Mouse (Mus musculus): Measurements from ENCODE around the gene Rab35. TPM values are rescaled to one million over a fixed set of nuclear protein-coding genes. Genes with fewer than 3 reads are reported as not detected.

Rab35 gene
- total and polyA plus RNA-seq, 2 experiments: 5.5 to 21.3 TPM

- H3K4me3 ChIP-seq (ENCODE audit: insufficient read depth, low read depth, low read length): no peak overlapping the region
- no peak overlapping the region for H3K9ac ChIP-seq (ENCODE audit: low read depth, low read length)
- DNase-seq (ENCODE audit: extremely low read depth, low read depth, low spot score): no peak
- WGBS: 89% methylated on average over 11 of the region's 11 CpGs
- H3K79me2 ChIP-seq (ENCODE audit: control insufficient read depth, insufficient read depth, low read length): no peaks in the 10 kb centered on the region
- no peaks in the 10 kb centered on the region for H3K36me3 ChIP-seq (ENCODE audit: control insufficient read depth, insufficient read depth, low read length)
- no peak overlapping the region for H3K27ac ChIP-seq (replicated peaks; ENCODE audit: insufficient read depth, low read depth, low read length)
- H3K27me3 ChIP-seq (ENCODE audit: control insufficient read depth, insufficient read depth, low read length): no peaks in the 10 kb centered on the region
- no peaks in the 10 kb centered on the region for H3K4me1 ChIP-seq (ENCODE audit: control insufficient read depth, insufficient read depth, low read length)
- no peak for TF ChIP-seq CTCF (IDR thresholded peaks at IDR 0.05; ENCODE audit: low read depth, low read length)
- no peak for TF ChIP-seq POLR2A (IDR thresholded peaks at IDR 0.05; ENCODE audit: extremely low read depth, insufficient read depth, low read length)
Measured at GRCm38 (mm10) chr5:115669974-115670373, 38.3 kb downstream of the Rab35 start.

GRCm38 (mm10) chr5:115670406-115670805 is 38.7 kb downstream of the Rab35 start:
- 72% methylated on average over 2 of the region's 2 CpGs for WGBS
- Histone ChIP-seq H3K9ac (ENCODE audit: low read depth, low read length) (no peak overlapping the region), H3K36me3 (ENCODE audit: control insufficient read depth, insufficient read depth, low read length) (no peaks in the 10 kb centered on the region), H3K4me1 (ENCODE audit: control insufficient read depth, insufficient read depth, low read length) (no peaks in the 10 kb centered on the region), H3K27ac (replicated peaks; ENCODE audit: insufficient read depth, low read depth, low read length) (no peak overlapping the region), H3K79me2 (ENCODE audit: control insufficient read depth, insufficient read depth, low read length) (no peaks in the 10 kb centered on the region), H3K4me3 (ENCODE audit: insufficient read depth, low read depth, low read length) (no peak overlapping the region), H3K27me3 (ENCODE audit: control insufficient read depth, insufficient read depth, low read length) (no peaks in the 10 kb centered on the region)
- DNase-seq (ENCODE audit: extremely low read depth, low read depth, low spot score): no peak
- no peak for TF ChIP-seq POLR2A (IDR thresholded peaks at IDR 0.05; ENCODE audit: extremely low read depth, insufficient read depth, low read length)
- no peak for TF ChIP-seq CTCF (IDR thresholded peaks at IDR 0.05; ENCODE audit: low read depth, low read length)

- no peaks in the 10 kb centered on the region for H3K36me3 ChIP-seq (ENCODE audit: control insufficient read depth, insufficient read depth, low read length)
- no peak overlapping the region for H3K9ac ChIP-seq (ENCODE audit: low read depth, low read length)
- H3K4me3 ChIP-seq (ENCODE audit: insufficient read depth, low read depth, low read length): no peak overlapping the region
- DNase-seq (ENCODE audit: extremely low read depth, low read depth, low spot score): no peak
- no peaks in the 10 kb centered on the region for H3K79me2 ChIP-seq (ENCODE audit: control insufficient read depth, insufficient read depth, low read length)
- WGBS: 85% methylated on average over 8 of the region's 8 CpGs
- H3K27me3 ChIP-seq (ENCODE audit: control insufficient read depth, insufficient read depth, low read length): no peaks in the 10 kb centered on the region
- H3K4me1 ChIP-seq (ENCODE audit: control insufficient read depth, insufficient read depth, low read length): no peaks in the 10 kb centered on the region
- H3K27ac ChIP-seq (replicated peaks; ENCODE audit: insufficient read depth, low read depth, low read length): no peak overlapping the region
- TF ChIP-seq POLR2A (IDR thresholded peaks at IDR 0.05; ENCODE audit: extremely low read depth, insufficient read depth, low read length) (no peak), CTCF (IDR thresholded peaks at IDR 0.05; ENCODE audit: low read depth, low read length) (no peak)
Measured at GRCm38 (mm10) chr5:115671846-115672245, 40.1 kb downstream of the Rab35 start.

- TF ChIP-seq CTCF (IDR thresholded peaks at IDR 0.05; ENCODE audit: low read depth, low read length) (no peak), POLR2A (IDR thresholded peaks at IDR 0.05; ENCODE audit: extremely low read depth, insufficient read depth, low read length) (no peak)
- Histone ChIP-seq H3K4me1 (ENCODE audit: control insufficient read depth, insufficient read depth, low read length) (no peaks in the 10 kb centered on the region), H3K27me3 (ENCODE audit: control insufficient read depth, insufficient read depth, low read length) (no peaks in the 10 kb centered on the region), H3K9ac (ENCODE audit: low read depth, low read length) (no peak overlapping the region), H3K36me3 (ENCODE audit: control insufficient read depth, insufficient read depth, low read length) (no peaks in the 10 kb centered on the region), H3K4me3 (ENCODE audit: insufficient read depth, low read depth, low read length) (no peak overlapping the region), H3K79me2 (ENCODE audit: control insufficient read depth, insufficient read depth, low read length) (no peaks in the 10 kb centered on the region), H3K27ac (replicated peaks; ENCODE audit: insufficient read depth, low read depth, low read length) (no peak overlapping the region)
- WGBS: 91% methylated on average over 10 of the region's 10 CpGs
- DNase-seq (ENCODE audit: extremely low read depth, low read depth, low spot score): no peak
Measured at GRCm38 (mm10) chr5:115685126-115685525, 53.4 kb downstream of the Rab35 start.

- Histone ChIP-seq H3K27ac (replicated peaks; ENCODE audit: insufficient read depth, low read depth, low read length) (no peak overlapping the region), H3K9ac (ENCODE audit: low read depth, low read length) (no peak overlapping the region), H3K79me2 (ENCODE audit: control insufficient read depth, insufficient read depth, low read length) (no peaks in the 10 kb centered on the region), H3K4me1 (ENCODE audit: control insufficient read depth, insufficient read depth, low read length) (no peaks in the 10 kb centered on the region), H3K27me3 (ENCODE audit: control insufficient read depth, insufficient read depth, low read length) (no peaks in the 10 kb centered on the region), H3K4me3 (ENCODE audit: insufficient read depth, low read depth, low read length) (no peak overlapping the region), H3K36me3 (ENCODE audit: control insufficient read depth, insufficient read depth, low read length) (no peaks in the 10 kb centered on the region)
- TF ChIP-seq POLR2A (IDR thresholded peaks at IDR 0.05; ENCODE audit: extremely low read depth, insufficient read depth, low read length): no peak
- no peak for TF ChIP-seq CTCF (IDR thresholded peaks at IDR 0.05; ENCODE audit: low read depth, low read length)
- WGBS: 77% methylated on average over 7 of the region's 7 CpGs
- DNase-seq (ENCODE audit: extremely low read depth, low read depth, low spot score): no peak
Measured at GRCm38 (mm10) chr5:115686716-115687115, 55.0 kb downstream of the Rab35 start.

GRCm38 (mm10) chr5:115693271-115693670 is 61.6 kb downstream of the Rab35 start:
- H3K79me2 ChIP-seq (ENCODE audit: control insufficient read depth, insufficient read depth, low read length): no peaks in the 10 kb centered on the region
- H3K9ac ChIP-seq (ENCODE audit: low read depth, low read length): no peak overlapping the region
- no peak for TF ChIP-seq POLR2A (IDR thresholded peaks at IDR 0.05; ENCODE audit: extremely low read depth, insufficient read depth, low read length)
- TF ChIP-seq CTCF (IDR thresholded peaks at IDR 0.05; ENCODE audit: low read depth, low read length): no peak
- no peaks in the 10 kb centered on the region for H3K27me3 ChIP-seq (ENCODE audit: control insufficient read depth, insufficient read depth, low read length)
- no peak overlapping the region for H3K27ac ChIP-seq (replicated peaks; ENCODE audit: insufficient read depth, low read depth, low read length)
- no peaks in the 10 kb centered on the region for H3K36me3 ChIP-seq (ENCODE audit: control insufficient read depth, insufficient read depth, low read length)
- H3K4me3 ChIP-seq (ENCODE audit: insufficient read depth, low read depth, low read length): no peak overlapping the region
- DNase-seq (ENCODE audit: extremely low read depth, low read depth, low spot score): no peak
- 58% methylated on average over 3 of the region's 3 CpGs for WGBS
- no peaks in the 10 kb centered on the region for H3K4me1 ChIP-seq (ENCODE audit: control insufficient read depth, insufficient read depth, low read length)

Data from liver, adult 2 months (tissue).